Mouse (Mus musculus): ENCODE data around the gene Map4. TPM values are rescaled to one million over a fixed set of nuclear protein-coding genes. Genes with fewer than 3 reads are reported as not detected.

Map4 gene
- polyA plus RNA-seq, 1 experiment from 2014 or later, result 62.0 TPM

DNA sequence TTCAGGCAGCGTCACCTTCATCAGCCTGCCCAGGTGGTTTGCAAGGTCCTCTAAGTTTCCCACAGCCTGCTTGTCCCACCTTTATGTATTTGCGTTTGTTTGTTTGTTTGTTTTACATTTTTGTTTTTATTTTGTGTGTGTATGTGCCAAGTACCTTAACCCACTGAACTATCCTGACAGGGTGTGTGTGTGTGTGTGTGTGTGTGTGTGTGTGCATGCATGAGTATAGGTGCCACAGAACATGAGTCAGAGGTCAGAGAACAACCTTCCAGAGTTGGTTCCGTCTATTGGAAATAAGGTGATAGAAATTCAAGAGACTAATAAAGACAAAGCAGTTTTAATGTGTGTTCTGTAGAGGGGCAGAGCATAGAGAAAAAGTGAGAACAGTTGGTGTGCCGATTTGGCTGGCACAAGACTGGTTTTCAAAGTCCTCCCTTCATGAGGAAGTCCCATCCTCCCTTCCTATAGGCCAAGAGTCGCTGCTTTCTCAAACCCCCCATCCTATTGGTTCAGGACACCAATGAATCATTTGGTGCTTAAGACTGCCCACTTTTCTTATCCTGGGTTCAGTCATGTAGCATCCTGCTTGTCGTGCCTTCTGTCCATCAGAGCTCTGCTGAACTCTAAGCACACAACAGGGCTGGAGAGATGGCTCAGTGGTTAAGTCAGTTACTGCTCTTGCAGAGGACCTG, 23.3 kb upstream of the Map4 start:
- Histone ChIP-seq H3K36me3 (ENCODE audit: control insufficient read depth, insufficient read depth, low read length) (no peaks in the 10 kb centered on the region), H3K9me3 (ENCODE audit: control insufficient read depth, low read depth, low read length) (no peaks in the 10 kb centered on the region), H3K27me3 (ENCODE audit: control insufficient read depth, insufficient read depth, low read length) (no peaks in the 10 kb centered on the region), H3K4me2 (replicated peaks; ENCODE audit: low read depth, low read length) (no peak overlapping the region), H3K27ac (ENCODE audit: low read length) (no peak overlapping the region), H3K4me1 (ENCODE audit: control insufficient read depth, insufficient read depth, low read length) (0 out of 2 replicates have a peak, but pooled peaks cover 3% of the 10 kb centered on the region), H3K9ac (replicated peaks; ENCODE audit: low read depth, low read length) (no peak overlapping the region), H3K4me3 (ENCODE audit: low read depth, low read length) (no peak overlapping the region)
- ATAC-seq (ENCODE audit: insufficient number of reproducible peaks, insufficient read depth, low FRiP score, low read depth), result no peak
- WGBS, result 75% methylated on average over 6 of the region's 6 CpGs

DNA sequence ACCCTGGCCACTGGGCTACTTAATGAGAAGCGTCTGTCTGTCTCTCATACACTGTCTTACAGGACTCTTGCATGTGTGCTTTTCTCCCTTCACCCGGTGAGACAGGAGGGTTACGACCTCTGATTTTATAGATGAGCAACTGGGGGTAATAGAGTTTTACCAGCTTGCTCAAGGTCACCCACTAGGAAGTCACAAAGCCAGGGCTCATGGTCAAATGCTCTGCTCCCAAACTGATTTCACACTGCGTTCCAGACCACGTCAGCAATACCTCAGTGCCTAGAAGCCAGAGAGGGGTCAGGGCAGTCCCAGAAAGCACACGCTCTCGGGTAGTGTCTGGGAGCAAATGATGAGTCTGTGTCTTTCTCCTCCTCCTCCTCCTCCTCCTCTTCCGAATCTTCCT, 22.2 kb upstream of the Map4 start:
- Histone ChIP-seq H3K4me2 (replicated peaks; ENCODE audit: low read depth, low read length) (no peak overlapping the region), H3K27ac (ENCODE audit: low read length) (no peak overlapping the region), H3K4me3 (ENCODE audit: low read depth, low read length) (no peak overlapping the region), H3K9me3 (ENCODE audit: control insufficient read depth, low read depth, low read length) (no peaks in the 10 kb centered on the region), H3K36me3 (ENCODE audit: control insufficient read depth, insufficient read depth, low read length) (no peaks in the 10 kb centered on the region), H3K9ac (replicated peaks; ENCODE audit: low read depth, low read length) (no peak overlapping the region), H3K27me3 (ENCODE audit: control insufficient read depth, insufficient read depth, low read length) (no peaks in the 10 kb centered on the region), H3K4me1 (ENCODE audit: control insufficient read depth, insufficient read depth, low read length) (0 out of 2 replicates have a peak, but pooled peaks cover 3% of the 10 kb centered on the region)
- no peak for ATAC-seq (ENCODE audit: insufficient number of reproducible peaks, insufficient read depth, low FRiP score, low read depth)
- 80% methylated on average over 8 of the region's 8 CpGs for WGBS

DNA sequence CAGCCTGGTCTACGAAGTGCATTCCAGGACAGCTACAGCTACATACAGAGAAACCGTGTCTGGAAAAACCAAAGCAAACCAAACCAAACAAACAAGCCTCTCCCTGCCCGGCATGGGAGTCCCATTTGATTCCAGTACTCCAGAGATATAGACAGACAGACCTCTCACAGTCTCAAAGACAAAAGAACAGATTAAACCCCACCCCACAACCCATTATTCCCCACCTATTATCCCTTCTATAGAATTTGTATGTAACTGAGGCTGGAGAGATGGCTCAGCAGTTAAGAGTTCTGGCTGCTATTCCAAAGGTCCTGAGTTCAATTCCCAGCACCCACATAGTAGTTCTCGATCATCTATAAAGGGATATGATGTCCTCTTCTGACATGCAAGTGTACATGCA, 21.3 kb upstream of the Map4 start:
- WGBS, result 94% methylated on average over 4 of the region's 4 CpGs
- Histone ChIP-seq H3K9me3 (ENCODE audit: control insufficient read depth, low read depth, low read length) (no peaks in the 10 kb centered on the region), H3K4me2 (replicated peaks; ENCODE audit: low read depth, low read length) (no peak overlapping the region), H3K27ac (ENCODE audit: low read length) (no peak overlapping the region), H3K9ac (replicated peaks; ENCODE audit: low read depth, low read length) (no peak overlapping the region), H3K36me3 (ENCODE audit: control insufficient read depth, insufficient read depth, low read length) (no peaks in the 10 kb centered on the region), H3K4me1 (ENCODE audit: control insufficient read depth, insufficient read depth, low read length) (0 out of 2 replicates have a peak, but pooled peaks cover 3% of the 10 kb centered on the region), H3K27me3 (ENCODE audit: control insufficient read depth, insufficient read depth, low read length) (no peaks in the 10 kb centered on the region), H3K4me3 (ENCODE audit: low read depth, low read length) (no peak overlapping the region)
- no peak for ATAC-seq (ENCODE audit: insufficient number of reproducible peaks, insufficient read depth, low FRiP score, low read depth)

DNA sequence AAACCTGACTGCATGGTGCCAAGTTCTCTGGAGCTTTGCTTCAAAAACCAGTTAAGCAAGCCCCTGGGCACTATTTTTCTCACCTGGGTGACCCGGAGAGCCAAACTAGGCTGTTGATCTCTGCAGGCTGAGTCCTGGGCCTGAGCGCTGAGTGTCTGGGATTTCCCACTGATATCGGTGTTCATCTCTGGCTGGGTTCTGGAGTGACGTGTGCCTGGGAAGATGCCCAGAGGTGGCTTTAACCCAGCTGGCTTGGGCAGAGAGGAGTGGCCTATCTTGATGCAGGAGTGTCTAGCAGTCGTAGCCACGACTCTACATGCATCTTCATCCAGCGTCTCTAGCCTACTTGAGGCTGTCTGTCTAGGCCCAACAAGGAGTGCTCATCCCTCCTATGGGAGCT, 19.5 kb upstream of the Map4 start:
- 84% methylated on average over 7 of the region's 7 CpGs for WGBS
- H3K4me1 ChIP-seq (ENCODE audit: control insufficient read depth, insufficient read depth, low read length), result 0 out of 2 replicates have a peak, but pooled peaks cover 3% of the 10 kb centered on the region
- ATAC-seq (ENCODE audit: insufficient number of reproducible peaks, insufficient read depth, low FRiP score, low read depth), result no peak

DNA sequence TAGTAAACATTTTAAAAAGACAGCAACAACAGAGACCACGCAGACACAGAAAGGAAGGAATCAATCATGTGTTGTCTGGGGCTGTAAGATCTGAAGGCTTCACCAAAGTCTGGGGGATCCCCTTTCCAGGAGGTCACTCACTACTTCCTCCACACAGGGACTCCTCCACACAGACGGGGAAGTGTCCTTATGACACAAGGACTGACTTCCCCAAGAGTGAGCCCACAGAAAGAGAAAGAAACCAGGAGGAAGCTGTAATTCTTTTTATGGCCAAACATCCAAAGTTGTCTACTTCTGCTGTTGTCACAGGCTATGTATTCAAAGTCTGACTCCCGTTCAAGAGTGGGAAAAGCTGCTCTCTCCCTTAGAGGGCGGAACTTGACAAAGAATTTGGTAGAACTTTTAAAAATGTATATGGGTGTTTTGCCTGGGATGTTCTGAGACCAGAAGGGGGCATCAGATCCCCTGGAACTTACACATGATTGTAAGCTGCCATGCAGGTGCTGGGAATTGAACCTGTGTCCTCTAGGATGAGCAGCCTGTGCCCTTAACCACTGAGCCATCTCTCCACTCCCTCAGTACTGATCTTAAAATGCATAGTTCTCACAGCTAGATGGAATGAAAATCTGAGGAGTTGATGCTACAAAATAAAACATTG, 16.9 kb upstream of the Map4 start:
- no peaks in the 10 kb centered on the region for H3K4me1 ChIP-seq (ENCODE audit: control insufficient read depth, insufficient read depth, low read length)
- no peaks in the 10 kb centered on the region for H3K36me3 ChIP-seq (ENCODE audit: control insufficient read depth, insufficient read depth, low read length)
- H3K4me2 ChIP-seq (replicated peaks; ENCODE audit: low read depth, low read length), result no peak overlapping the region
- no peak overlapping the region for H3K27ac ChIP-seq (ENCODE audit: low read length)
- 57% methylated on average over 4 of the region's 4 CpGs for WGBS
- ATAC-seq (ENCODE audit: insufficient number of reproducible peaks, insufficient read depth, low FRiP score, low read depth), result no peak
- H3K27me3 ChIP-seq (ENCODE audit: control insufficient read depth, insufficient read depth, low read length), result no peaks in the 10 kb centered on the region
- H3K4me3 ChIP-seq (ENCODE audit: low read depth, low read length), result no peak overlapping the region
- H3K9ac ChIP-seq (replicated peaks; ENCODE audit: low read depth, low read length), result no peak overlapping the region
- no peaks in the 10 kb centered on the region for H3K9me3 ChIP-seq (ENCODE audit: control insufficient read depth, low read depth, low read length)

More for the DNA sequence above, 19.5 kb upstream of the Map4 start:
- Histone ChIP-seq H3K9me3 (ENCODE audit: control insufficient read depth, low read depth, low read length) (no peaks in the 10 kb centered on the region), H3K9ac (replicated peaks; ENCODE audit: low read depth, low read length) (no peak overlapping the region), H3K4me3 (ENCODE audit: low read depth, low read length) (no peak overlapping the region), H3K27me3 (ENCODE audit: control insufficient read depth, insufficient read depth, low read length) (no peaks in the 10 kb centered on the region), H3K36me3 (ENCODE audit: control insufficient read depth, insufficient read depth, low read length) (no peaks in the 10 kb centered on the region), H3K27ac (ENCODE audit: low read length) (no peak overlapping the region), H3K4me2 (replicated peaks; ENCODE audit: low read depth, low read length) (no peak overlapping the region)

DNA sequence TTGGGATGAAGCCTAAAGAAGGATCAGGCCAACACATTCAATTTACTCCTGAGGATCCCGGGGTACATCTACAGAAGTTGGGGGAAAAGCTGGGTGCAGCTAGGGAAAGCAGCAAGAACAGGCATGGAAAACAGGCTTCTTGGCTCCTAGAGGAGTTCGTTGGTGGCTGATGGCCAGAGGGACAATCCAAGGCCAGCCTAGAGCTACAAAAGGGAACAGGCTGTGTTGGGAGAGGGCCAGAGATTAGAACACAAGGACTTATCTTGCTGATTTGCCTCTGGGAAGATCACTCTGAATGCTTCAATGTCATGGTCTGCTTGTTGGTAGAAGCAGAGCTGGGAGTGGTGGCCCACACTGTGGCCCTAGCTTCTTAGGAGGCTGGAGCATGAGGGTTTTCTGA, 13.3 kb upstream of the Map4 start:
- H3K27me3 ChIP-seq (ENCODE audit: control insufficient read depth, insufficient read depth, low read length), result no peaks in the 10 kb centered on the region
- no peak for ATAC-seq (ENCODE audit: insufficient number of reproducible peaks, insufficient read depth, low FRiP score, low read depth)
- 85% methylated on average over 2 of the region's 2 CpGs for WGBS
- no peak overlapping the region for H3K4me2 ChIP-seq (replicated peaks; ENCODE audit: low read depth, low read length)
- H3K9ac ChIP-seq (replicated peaks; ENCODE audit: low read depth, low read length), result no peak overlapping the region
- no peaks in the 10 kb centered on the region for H3K9me3 ChIP-seq (ENCODE audit: control insufficient read depth, low read depth, low read length)
- H3K27ac ChIP-seq (ENCODE audit: low read length), result no peak overlapping the region
- H3K36me3 ChIP-seq (ENCODE audit: control insufficient read depth, insufficient read depth, low read length), result no peaks in the 10 kb centered on the region
- no peak overlapping the region for H3K4me3 ChIP-seq (ENCODE audit: low read depth, low read length)
- no peaks in the 10 kb centered on the region for H3K4me1 ChIP-seq (ENCODE audit: control insufficient read depth, insufficient read depth, low read length)

DNA sequence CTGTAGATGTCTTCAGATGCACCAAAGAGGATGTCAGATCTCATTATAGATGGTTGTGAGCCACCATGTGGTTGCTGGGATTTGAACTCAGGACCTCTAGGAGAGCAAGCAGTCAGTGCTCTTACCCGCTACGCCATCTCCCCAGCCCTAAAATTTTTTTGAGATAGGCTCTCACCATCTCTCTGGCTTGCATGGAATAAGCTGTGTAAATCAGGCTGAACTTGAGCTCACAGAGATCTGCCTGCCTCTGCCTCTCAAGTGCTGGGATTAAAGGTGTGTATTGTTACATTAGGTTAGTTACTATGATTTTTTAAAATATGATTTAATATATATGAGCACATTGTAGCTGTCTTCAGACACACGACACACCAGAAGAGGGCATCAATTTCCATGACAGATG, 2.1 kb upstream of the Map4 start:
- H3K4me1 ChIP-seq (ENCODE audit: control insufficient read depth, insufficient read depth, low read length), result peaks cover 6% of the 10 kb centered on the region; the same call in 1 of the 2 replicates
- WGBS, result 93% methylated on average over 3 of the region's 3 CpGs
- no peak overlapping the region for H3K4me2 ChIP-seq (replicated peaks; ENCODE audit: low read depth, low read length)
- H3K27me3 ChIP-seq (ENCODE audit: control insufficient read depth, insufficient read depth, low read length), result no peaks in the 10 kb centered on the region
- no peak for ATAC-seq (ENCODE audit: insufficient number of reproducible peaks, insufficient read depth, low FRiP score, low read depth)
- no peaks in the 10 kb centered on the region for H3K36me3 ChIP-seq (ENCODE audit: control insufficient read depth, insufficient read depth, low read length)
- H3K4me3 ChIP-seq (ENCODE audit: low read depth, low read length), result no peak overlapping the region
- no peak overlapping the region for H3K9ac ChIP-seq (replicated peaks; ENCODE audit: low read depth, low read length)
- H3K9me3 ChIP-seq (ENCODE audit: control insufficient read depth, low read depth, low read length), result no peaks in the 10 kb centered on the region
- H3K27ac ChIP-seq (ENCODE audit: low read length), result no peak overlapping the region

DNA sequence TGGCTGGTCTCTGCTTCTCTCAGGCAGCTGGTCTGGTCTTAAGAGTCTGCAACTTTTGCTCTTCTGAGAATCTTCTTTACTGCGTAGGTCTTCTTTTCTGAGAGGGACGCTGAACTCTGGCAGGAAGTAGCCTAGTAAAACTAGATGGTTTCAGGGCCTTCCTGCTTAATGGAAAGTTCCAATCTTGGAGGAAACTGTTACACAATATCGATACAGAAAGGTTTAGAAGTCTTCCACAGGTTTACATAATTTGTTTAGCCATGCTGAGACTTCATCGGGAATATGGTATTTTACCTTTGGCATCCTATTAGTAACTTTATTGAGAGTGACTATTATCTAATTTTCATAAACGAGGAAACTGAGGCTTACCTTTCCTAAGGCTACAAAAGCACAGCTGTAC, 1.2 kb upstream of the Map4 start:
- WGBS, result 88% methylated on average over 5 of the region's 5 CpGs
- Histone ChIP-seq H3K27ac (ENCODE audit: low read length) (no peak overlapping the region), H3K4me1 (ENCODE audit: control insufficient read depth, insufficient read depth, low read length) (peaks cover 6% of the 10 kb centered on the region; the same call in 1 of the 2 replicates), H3K27me3 (ENCODE audit: control insufficient read depth, insufficient read depth, low read length) (no peaks in the 10 kb centered on the region), H3K4me3 (ENCODE audit: low read depth, low read length) (no peak overlapping the region), H3K4me2 (replicated peaks; ENCODE audit: low read depth, low read length) (no peak overlapping the region), H3K9me3 (ENCODE audit: control insufficient read depth, low read depth, low read length) (no peaks in the 10 kb centered on the region), H3K36me3 (ENCODE audit: control insufficient read depth, insufficient read depth, low read length) (no peaks in the 10 kb centered on the region), H3K9ac (replicated peaks; ENCODE audit: low read depth, low read length) (no peak overlapping the region)
- no peak for ATAC-seq (ENCODE audit: insufficient number of reproducible peaks, insufficient read depth, low FRiP score, low read depth)
